22 mouse cellular contexts compared by ENCODE assay signal in the genomic region with DNA sequence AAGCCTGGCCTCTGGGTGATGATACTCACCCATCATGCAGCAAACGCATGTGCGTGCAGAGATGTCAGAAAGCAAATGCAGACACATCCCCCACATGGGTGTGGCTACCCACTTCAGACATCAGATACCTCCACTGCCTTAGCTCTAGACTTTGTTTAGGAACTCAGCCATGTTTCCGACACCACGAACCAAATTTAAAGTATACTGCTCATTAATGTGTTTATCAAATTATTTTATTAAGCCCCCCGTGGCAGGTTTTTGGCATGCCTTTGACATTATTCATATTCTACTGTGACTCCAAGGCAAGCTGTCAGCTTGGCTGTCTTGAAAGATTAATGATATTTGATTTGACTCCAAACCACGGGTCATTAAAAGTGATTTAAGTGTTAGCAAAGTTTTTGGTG. TPM values are rescaled to one million over a fixed set of nuclear protein-coding genes. Genes with fewer than 3 reads are reported as not detected.
DNase-seq lines count a peak whose midpoint lies in the region; ATAC-seq and TF ChIP-seq lines count a peak whose summit lies in the region.
"Had no signal": no experiment of that assay in that cellular context is flagged by ENCODE, and none has a peak within 500 bp of the region (broad histone marks: within the 10 kb centered on the region; RNA-seq: fewer than 3 reads in every experiment).

No protein-coding gene starts in this region.

- peak; percentile 80 for DNase-seq in kidney, postnatal 0 days (ENCODE audit: low spot score)
- no peak for DNase-seq in kidney, adult 9 months
- peak; percentile 49 for DNase-seq in midbrain, embryonic 11.5 days (ENCODE audit: low spot score, missing footprints)
- no peak for DNase-seq in midbrain, embryonic 14.5 days
- peak; percentile 75 for DNase-seq in adipocyte (ENCODE audit: low spot score)
- no peak for DNase-seq in retina, embryonic 14.5 days (ENCODE audit: low spot score)
- DNase-seq: adrenal gland, adult 8-10 months; cerebellum, adult 2 months; cerebellum, postnatal 25 days; embryo, embryonic 11 days; left cerebral cortex, postnatal 4 days; lung, adult 18-20 months; retina, postnatal 1 day; thymus, postnatal 14 days had no signal

- H3ac ChIP-seq in myocyte (ENCODE audit: control insufficient read depth, insufficient read length): no peak overlapping the region

- no peaks in the 10 kb centered on the region; the same call in 1 of the 2 replicates for H3K4me1 ChIP-seq in kidney, postnatal 0 days (replicated peaks; ENCODE audit: insufficient read depth, low read length)
- no peaks in the 10 kb centered on the region for H3K4me1 ChIP-seq in midbrain, embryonic 11.5 days (ENCODE audit: control insufficient read depth, insufficient read depth, low read length)
- no peaks in the 10 kb centered on the region for H3K4me1 ChIP-seq in midbrain, embryonic 14.5 days (ENCODE audit: control insufficient read depth, insufficient read depth, low read length)
- peaks cover 3% of the 10 kb centered on the region for H3K4me1 ChIP-seq in hindbrain, embryonic 12.5 days
- H3K4me1 ChIP-seq: liver, embryonic 12.5 days; neural tube, embryonic 12.5 days had no signal

- no peak overlapping the region for H3K27ac ChIP-seq in kidney, postnatal 0 days
- H3K27ac ChIP-seq in midbrain, embryonic 11.5 days (ENCODE audit: low read depth, low read length): no peak overlapping the region
- H3K27ac ChIP-seq in midbrain, embryonic 14.5 days (replicated peaks; ENCODE audit: low read depth, low read length): no peak overlapping the region
- no peak overlapping the region for H3K27ac ChIP-seq in hindbrain, embryonic 12.5 days
- H3K27ac ChIP-seq: hindbrain, postnatal 0 days; liver, embryonic 12.5 days; midbrain, embryonic 13.5 days; neural tube, embryonic 12.5 days had no signal

- 30% methylated on average over 6 of the region's 6 CpGs for WGBS in kidney, postnatal 0 days
- 89% methylated on average over 6 of the region's 6 CpGs for WGBS in midbrain, embryonic 11.5 days
- 87% methylated on average over 6 of the region's 6 CpGs for WGBS in midbrain, embryonic 14.5 days
- 80% methylated on average over 6 of the region's 6 CpGs for WGBS in hindbrain, embryonic 12.5 days

- no peaks in the 10 kb centered on the region for H3K27me3 ChIP-seq in kidney, postnatal 0 days (ENCODE audit: insufficient read depth, low read length)
- H3K27me3 ChIP-seq in midbrain, embryonic 11.5 days (ENCODE audit: control insufficient read depth, insufficient read depth, low read length): no peaks in the 10 kb centered on the region
- H3K27me3 ChIP-seq in midbrain, embryonic 14.5 days (ENCODE audit: control insufficient read depth, insufficient read depth, low read length): no peaks in the 10 kb centered on the region
- H3K27me3 ChIP-seq in myocyte (ENCODE audit: control insufficient read depth, insufficient read depth, insufficient read length): no peaks in the 10 kb centered on the region
- peaks cover 6% of the 10 kb centered on the region; the same call in 1 of the 2 replicates for H3K27me3 ChIP-seq in hindbrain, embryonic 12.5 days
- H3K27me3 ChIP-seq: midbrain, embryonic 13.5 days; neural tube, embryonic 12.5 days; Patski had no signal

- TF ChIP-seq CTCF in kidney, postnatal 0 days (IDR thresholded peaks at IDR 0.05; ENCODE audit: low read depth): no peak

- H3K9me3 ChIP-seq in kidney, postnatal 0 days (replicated peaks; ENCODE audit: low read length): no peaks in the 10 kb centered on the region
- no peaks in the 10 kb centered on the region for H3K9me3 ChIP-seq in midbrain, embryonic 11.5 days (ENCODE audit: control insufficient read depth, low read length)
- no peaks in the 10 kb centered on the region for H3K9me3 ChIP-seq in midbrain, embryonic 14.5 days (ENCODE audit: control insufficient read depth, low read length)
- no peaks in the 10 kb centered on the region for H3K9me3 ChIP-seq in hindbrain, embryonic 12.5 days (replicated peaks)
- H3K9me3 ChIP-seq: liver, embryonic 12.5 days; midbrain, embryonic 13.5 days; neural tube, embryonic 12.5 days had no signal

- peak; percentile 30; the same call in 1 of the 2 replicates for ATAC-seq in kidney, postnatal 0 days (replicated peaks; ENCODE audit: low FRiP score, low read depth)
- no peak for ATAC-seq in midbrain, embryonic 11.5 days (ENCODE audit: low FRiP score)
- no peak for ATAC-seq in midbrain, embryonic 14.5 days (ENCODE audit: low FRiP score, low TSS enrichment)
- no peak for ATAC-seq in hindbrain, embryonic 12.5 days (ENCODE audit: low FRiP score)
- ATAC-seq: hindbrain, postnatal 0 days; intestine, embryonic 16.5 days; liver, embryonic 12.5 days; midbrain, embryonic 13.5 days; Patski had no signal

- no peak for TF ChIP-seq POLR2A in myocyte (IDR thresholded peaks at IDR 0.05; ENCODE audit: insufficient read length, low read depth)

- H3K79me2 ChIP-seq in myocyte (ENCODE audit: control insufficient read depth, insufficient read depth): no peaks in the 10 kb centered on the region

- H3K9ac ChIP-seq in kidney, postnatal 0 days (ENCODE audit: low read depth, low read length): no peak overlapping the region
- no peak overlapping the region for H3K9ac ChIP-seq in midbrain, embryonic 11.5 days (ENCODE audit: low read length)
- H3K9ac ChIP-seq in midbrain, embryonic 14.5 days (replicated peaks; ENCODE audit: low read length): no peak overlapping the region
- no peak overlapping the region for H3K9ac ChIP-seq in hindbrain, embryonic 12.5 days
- H3K9ac ChIP-seq: liver, embryonic 12.5 days; midbrain, embryonic 13.5 days; neural tube, embryonic 12.5 days had no signal

- H3K36me3 ChIP-seq in kidney, postnatal 0 days (ENCODE audit: insufficient read depth, low read length): no peaks in the 10 kb centered on the region
- H3K36me3 ChIP-seq in midbrain, embryonic 11.5 days (ENCODE audit: control insufficient read depth, insufficient read depth, low read length): no peaks in the 10 kb centered on the region
- H3K36me3 ChIP-seq in midbrain, embryonic 14.5 days (ENCODE audit: control insufficient read depth, insufficient read depth, low read length): no peaks in the 10 kb centered on the region
- H3K36me3 ChIP-seq in myocyte (ENCODE audit: control insufficient read depth, insufficient read depth): no peaks in the 10 kb centered on the region
- H3K36me3 ChIP-seq in hindbrain, embryonic 12.5 days: no peaks in the 10 kb centered on the region
- H3K36me3 ChIP-seq: liver, embryonic 12.5 days; midbrain, embryonic 13.5 days; neural tube, embryonic 12.5 days had no signal

- H3K4me3 ChIP-seq in kidney, postnatal 0 days (replicated peaks; ENCODE audit: low read depth, low read length): no peak overlapping the region
- H3K4me3 ChIP-seq in midbrain, embryonic 11.5 days (ENCODE audit: low read depth, low read length): no peak overlapping the region
- H3K4me3 ChIP-seq in midbrain, embryonic 14.5 days (replicated peaks; ENCODE audit: low read depth, low read length): no peak overlapping the region
- no peak overlapping the region for H3K4me3 ChIP-seq in myocyte
- H3K4me3 ChIP-seq in hindbrain, embryonic 12.5 days: no peak overlapping the region
- H3K4me3 ChIP-seq: liver, embryonic 12.5 days; midbrain, embryonic 13.5 days; neural tube, embryonic 12.5 days had no signal

- H3K4me2 ChIP-seq in kidney, postnatal 0 days (ENCODE audit: low read length): no peak overlapping the region
- no peak overlapping the region for H3K4me2 ChIP-seq in midbrain, embryonic 11.5 days
- no peak overlapping the region for H3K4me2 ChIP-seq in midbrain, embryonic 14.5 days (ENCODE audit: low read length)
- peak overlapping the region; percentile 64 for H3K4me2 ChIP-seq in myocyte (ENCODE audit: low read depth)
- no peak overlapping the region for H3K4me2 ChIP-seq in hindbrain, embryonic 12.5 days (replicated peaks)
- H3K4me2 ChIP-seq: liver, embryonic 12.5 days; midbrain, embryonic 13.5 days; neural tube, embryonic 12.5 days had no signal

TF ChIP-seq in myocyte, 11 proteins besides CTCF, POLR2A, EP300 and RAD21:
- TF ChIP-seq CEBPB (IDR thresholded peaks at IDR 0.05; ENCODE audit: insufficient read depth, poor library complexity, severe bottlenecking) (no peak), MYOD1 (IDR thresholded peaks at IDR 0.05; ENCODE audit: control insufficient read depth in 1 of 3, insufficient read length in 2 of 3, low read depth in 2 of 3) (peak in 1 of 3 experiments; percentile 54), USF1 (IDR thresholded peaks at IDR 0.05; ENCODE audit: low read depth) (no peak), E2F4 (IDR thresholded peaks at IDR 0.05; ENCODE audit: insufficient read depth) (no peak), TCF12 (IDR thresholded peaks at IDR 0.05; ENCODE audit: insufficient read depth, poor library complexity, severe bottlenecking) (no peak), MYOG (IDR thresholded peaks at IDR 0.05; ENCODE audit: control insufficient read depth in 1 of 3, insufficient read depth in 1 of 3, insufficient read length in 2 of 3, low read depth in 2 of 3) (no peak), REST (IDR thresholded peaks at IDR 0.05; ENCODE audit: insufficient read depth, insufficient read length) (no peak), SRF (IDR thresholded peaks at IDR 0.05; ENCODE audit: control insufficient read depth, insufficient read length, low read depth) (no peak), POLR2AphosphoS2 (IDR thresholded peaks at IDR 0.05; ENCODE audit: insufficient read length, low read depth) (no peak), MAX (IDR thresholded peaks at IDR 0.05; ENCODE audit: low read depth) (peak; percentile 37), TCF3 (IDR thresholded peaks at IDR 0.05; ENCODE audit: insufficient read length, low read depth) (no peak)

RNA-seq across cellular contexts. Expression of a gene that starts 15.6 kb away (rescaled TPM):
- 7.9 and 9.9 TPM in 2 replicates for polyA plus RNA-seq in kidney, postnatal 0 days (2015; fragmentation: Nextera tagmentation; extraction: Ambion mirVana)
- polyA plus RNA-seq in midbrain, embryonic 11.5 days (2014; fragmentation: Nextera tagmentation; extraction: Ambion mirVana): 3.3 and 3.8 TPM in 2 replicates
- polyA plus RNA-seq in midbrain, embryonic 14.5 days (2014; fragmentation: Nextera tagmentation; extraction: Ambion mirVana): 0.53 and 1.2 TPM in 2 replicates
- polyA plus RNA-seq in myocyte (2012; fragmentation: generic; extraction: Trizol): 2.2 TPM
- polyA plus RNA-seq in hindbrain, embryonic 12.5 days (2016; fragmentation: Nextera tagmentation; extraction: Ambion mirVana): 9.6 and 11.1 TPM in 2 replicates

RNA-seq across cellular contexts. Expression of a gene that starts 49.1 kb away (rescaled TPM):
- 11.8 and 12.8 TPM in 2 replicates for polyA plus RNA-seq in kidney, postnatal 0 days (2015; fragmentation: Nextera tagmentation; extraction: Ambion mirVana)
- polyA plus RNA-seq in midbrain, embryonic 11.5 days (2014; fragmentation: Nextera tagmentation; extraction: Ambion mirVana): 18.0 and 18.9 TPM in 2 replicates
- 8.5 and 9.6 TPM in 2 replicates for polyA plus RNA-seq in midbrain, embryonic 14.5 days (2014; fragmentation: Nextera tagmentation; extraction: Ambion mirVana)
- 6.6 TPM for polyA plus RNA-seq in myocyte (2012; fragmentation: generic; extraction: Trizol)
- 13.6 and 16.3 TPM in 2 replicates for polyA plus RNA-seq in hindbrain, embryonic 12.5 days (2016; fragmentation: Nextera tagmentation; extraction: Ambion mirVana)

Comparison
In these comparisons a context has a peak if more than half of its experiments do, and no peak if none do; other contexts are left out.
1. DNase-seq: peak in kidney, postnatal 0 days (single experiment), midbrain, embryonic 11.5 days (single experiment) and adipocyte (single experiment); none in kidney, adult 9 months (single experiment), midbrain, embryonic 14.5 days (single experiment) and retina, embryonic 14.5 days (single experiment).